Mouse (Mus musculus): ENCODE results near the gene Clip2. TPM values are rescaled to one million over a fixed set of nuclear protein-coding genes. Genes with fewer than 3 reads are reported as not detected.

Clip2 gene
- total and polyA plus RNA-seq, 3 experiments, result 0.28 to 0.53 (median 0.38) TPM

DNA sequence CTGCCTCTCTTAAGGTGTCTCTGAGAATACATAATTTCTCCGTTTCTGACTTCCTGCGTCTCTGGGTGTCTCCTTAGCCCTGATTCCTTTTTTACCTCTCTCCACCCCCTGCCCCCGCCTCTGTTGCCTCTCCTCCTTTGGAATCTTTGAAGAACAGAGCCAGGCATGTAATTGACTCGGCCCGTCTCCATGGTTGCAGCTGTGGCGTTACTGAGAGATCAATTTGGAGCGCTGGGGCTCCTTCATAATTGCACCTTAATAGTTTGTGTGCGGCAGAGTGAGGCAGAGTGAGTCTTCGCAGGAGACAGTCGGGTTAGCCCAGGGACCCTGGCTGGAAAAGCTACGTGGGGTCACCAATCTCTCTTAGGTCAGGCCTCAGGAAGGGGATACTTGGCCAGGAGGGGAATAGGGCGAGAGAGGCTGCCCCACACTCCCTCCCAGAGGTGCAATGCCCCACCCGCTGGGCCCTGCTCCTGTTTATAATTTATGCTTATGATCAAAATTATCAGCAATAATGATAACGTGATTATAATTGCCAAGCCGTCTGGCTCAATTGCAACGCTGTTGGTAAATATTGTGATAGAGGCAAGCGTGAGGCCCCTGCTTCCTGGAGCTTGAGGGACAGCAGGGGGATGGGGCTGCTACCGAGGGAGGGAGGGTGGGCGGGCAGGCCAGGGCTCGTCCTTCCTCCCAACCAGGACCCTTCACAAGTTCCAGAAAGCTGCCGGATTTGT lies 85.8 kb downstream of the Clip2 start:
- no peaks in the 10 kb centered on the region for H3K4me1 ChIP-seq (ENCODE audit: insufficient read depth, low read depth, low read length)
- H3K4me3 ChIP-seq (ENCODE audit: low read depth, low read length), result no peak overlapping the region

DNA sequence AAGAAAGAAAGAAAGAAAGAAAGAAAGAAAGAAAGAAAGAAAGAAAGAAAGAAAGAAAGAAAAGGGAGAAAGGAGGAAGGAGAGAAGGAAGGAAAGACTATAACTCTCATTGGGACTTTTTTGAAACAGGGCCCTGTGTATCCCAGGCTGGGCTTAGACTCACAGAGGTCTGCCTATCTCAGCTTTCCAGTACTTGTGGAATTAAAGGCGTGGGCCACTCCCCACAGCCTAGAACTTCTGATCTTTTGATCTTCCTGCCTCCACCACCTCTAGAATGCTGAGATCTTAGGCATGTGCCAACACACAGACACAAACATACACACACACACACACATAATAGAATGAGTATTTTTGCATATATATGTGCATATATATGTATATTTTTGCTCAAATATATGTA lies 87.0 kb downstream of the Clip2 start:
- no peak overlapping the region for H3K4me3 ChIP-seq (ENCODE audit: low read depth, low read length)
- peaks cover 11% of the 10 kb centered on the region; the same call in 1 of the 2 replicates for H3K27me3 ChIP-seq (ENCODE audit: insufficient read depth, low read length)
- H3K9me3 ChIP-seq (replicated peaks), result no peaks in the 10 kb centered on the region
- ATAC-seq (ENCODE audit: extremely low read depth, insufficient number of reproducible peaks, low FRiP score, poor library complexity, severe bottlenecking) (no peak), DNase-seq (ENCODE audit: low spot score) (no peak)
- no peak for TF ChIP-seq GATA2 (IDR thresholded peaks at IDR 0.05; ENCODE audit: borderline replicate concordance, low read depth, low read length)
- TF ChIP-seq POLR2AphosphoS5 (IDR thresholded peaks at IDR 0.05; ENCODE audit: insufficient replicate concordance, low read depth, low read length), result no peak
- TF ChIP-seq GATA1 (IDR thresholded peaks at IDR 0.05; ENCODE audit: borderline replicate concordance, low read length), result no peak
- TF ChIP-seq CTCF (IDR thresholded peaks at IDR 0.05; ENCODE audit: low read depth, low read length), result no peak
- no peak for TF ChIP-seq TAL1 (conservative IDR thresholded peaks at IDR 0.05; ENCODE audit: low read depth, low read length)
- H3K36me3 ChIP-seq (replicated peaks), result no peaks in the 10 kb centered on the region
- no peaks in the 10 kb centered on the region for H3K4me1 ChIP-seq (ENCODE audit: insufficient read depth, low read depth, low read length)

More for the DNA sequence above, 85.8 kb downstream of the Clip2 start:
- peaks cover 11% of the 10 kb centered on the region; the same call in 1 of the 2 replicates for H3K27me3 ChIP-seq (ENCODE audit: insufficient read depth, low read length)
- DNase-seq (ENCODE audit: low spot score) (no peak), ATAC-seq (ENCODE audit: extremely low read depth, insufficient number of reproducible peaks, low FRiP score, poor library complexity, severe bottlenecking) (no peak)
- H3K36me3 ChIP-seq (replicated peaks), result no peaks in the 10 kb centered on the region
- no peaks in the 10 kb centered on the region for H3K9me3 ChIP-seq (replicated peaks)
- TF ChIP-seq CTCF (IDR thresholded peaks at IDR 0.05; ENCODE audit: low read depth, low read length) (no peak), POLR2AphosphoS5 (IDR thresholded peaks at IDR 0.05; ENCODE audit: insufficient replicate concordance, low read depth, low read length) (no peak), GATA2 (IDR thresholded peaks at IDR 0.05; ENCODE audit: borderline replicate concordance, low read depth, low read length) (no peak), GATA1 (IDR thresholded peaks at IDR 0.05; ENCODE audit: borderline replicate concordance, low read length) (no peak), TAL1 (conservative IDR thresholded peaks at IDR 0.05; ENCODE audit: low read depth, low read length) (no peak)

DNA sequence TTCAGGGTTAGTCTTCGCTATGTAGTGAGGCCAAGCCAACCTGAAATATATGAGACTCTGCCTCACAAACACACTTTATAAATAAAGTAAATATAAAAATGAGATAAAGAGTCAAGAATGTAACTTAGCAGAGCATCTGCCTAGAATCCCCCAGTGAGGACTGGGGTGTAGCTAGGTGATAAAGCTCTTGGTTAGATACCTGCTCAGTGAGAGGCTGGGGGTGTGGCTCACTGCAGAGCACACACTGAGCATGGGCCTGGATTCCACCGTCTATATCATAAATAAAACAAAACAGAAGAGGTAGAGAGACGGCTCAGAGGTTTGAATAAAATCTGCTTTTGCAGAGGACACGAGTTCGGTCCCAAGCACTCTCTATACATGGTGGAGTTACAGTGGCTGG lies 88.0 kb downstream of the Clip2 start:
- Histone ChIP-seq H3K9me3 (replicated peaks) (no peaks in the 10 kb centered on the region), H3K4me3 (ENCODE audit: low read depth, low read length) (no peak overlapping the region), H3K36me3 (replicated peaks) (no peaks in the 10 kb centered on the region), H3K27me3 (ENCODE audit: insufficient read depth, low read length) (peaks cover 11% of the 10 kb centered on the region; the same call in 1 of the 2 replicates), H3K4me1 (ENCODE audit: insufficient read depth, low read depth, low read length) (no peaks in the 10 kb centered on the region)
- no peak for TF ChIP-seq TAL1 (conservative IDR thresholded peaks at IDR 0.05; ENCODE audit: low read depth, low read length)
- TF ChIP-seq POLR2AphosphoS5 (IDR thresholded peaks at IDR 0.05; ENCODE audit: insufficient replicate concordance, low read depth, low read length), result no peak
- TF ChIP-seq GATA2 (IDR thresholded peaks at IDR 0.05; ENCODE audit: borderline replicate concordance, low read depth, low read length), result no peak
- no peak for TF ChIP-seq CTCF (IDR thresholded peaks at IDR 0.05; ENCODE audit: low read depth, low read length)
- TF ChIP-seq GATA1 (IDR thresholded peaks at IDR 0.05; ENCODE audit: borderline replicate concordance, low read length), result no peak
- ATAC-seq (ENCODE audit: extremely low read depth, insufficient number of reproducible peaks, low FRiP score, poor library complexity, severe bottlenecking) (no peak), DNase-seq (ENCODE audit: low spot score) (no peak)

DNA sequence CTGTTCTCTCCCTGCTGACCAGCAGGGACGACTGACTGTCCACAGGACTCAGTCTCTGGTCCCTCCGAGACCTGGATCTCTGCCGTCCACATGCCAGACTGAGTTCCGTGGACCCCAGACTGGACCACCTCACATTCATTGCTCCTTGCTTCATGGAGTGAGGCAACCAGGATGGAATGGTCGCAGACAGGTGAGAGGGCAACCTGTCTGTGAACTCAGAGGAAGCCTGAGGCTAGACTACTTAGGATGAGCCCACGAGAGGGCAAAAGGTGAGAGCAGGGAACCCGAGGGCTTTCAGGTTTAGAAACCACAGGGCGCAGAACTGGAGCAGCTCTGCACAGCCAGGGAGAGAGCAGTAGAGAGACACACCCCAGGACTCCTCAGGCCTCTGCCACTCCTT lies 89.5 kb downstream of the Clip2 start:
- H3K36me3 ChIP-seq (replicated peaks), result no peaks in the 10 kb centered on the region
- DNase-seq (ENCODE audit: low spot score) (no peak), ATAC-seq (ENCODE audit: extremely low read depth, insufficient number of reproducible peaks, low FRiP score, poor library complexity, severe bottlenecking) (no peak)
- H3K4me1 ChIP-seq (ENCODE audit: insufficient read depth, low read depth, low read length), result no peaks in the 10 kb centered on the region
- H3K27me3 ChIP-seq (ENCODE audit: insufficient read depth, low read length), result peaks cover 7% of the 10 kb centered on the region; the same call in 1 of the 2 replicates
- H3K4me3 ChIP-seq (ENCODE audit: low read depth, low read length), result no peak overlapping the region
- TF ChIP-seq POLR2AphosphoS5 (IDR thresholded peaks at IDR 0.05; ENCODE audit: insufficient replicate concordance, low read depth, low read length), result no peak
- TF ChIP-seq CTCF (IDR thresholded peaks at IDR 0.05; ENCODE audit: low read depth, low read length), result no peak
- no peak for TF ChIP-seq TAL1 (conservative IDR thresholded peaks at IDR 0.05; ENCODE audit: low read depth, low read length)
- no peak for TF ChIP-seq GATA2 (IDR thresholded peaks at IDR 0.05; ENCODE audit: borderline replicate concordance, low read depth, low read length)
- TF ChIP-seq GATA1 (IDR thresholded peaks at IDR 0.05; ENCODE audit: borderline replicate concordance, low read length), result no peak
- H3K9me3 ChIP-seq (replicated peaks), result no peaks in the 10 kb centered on the region

DNA sequence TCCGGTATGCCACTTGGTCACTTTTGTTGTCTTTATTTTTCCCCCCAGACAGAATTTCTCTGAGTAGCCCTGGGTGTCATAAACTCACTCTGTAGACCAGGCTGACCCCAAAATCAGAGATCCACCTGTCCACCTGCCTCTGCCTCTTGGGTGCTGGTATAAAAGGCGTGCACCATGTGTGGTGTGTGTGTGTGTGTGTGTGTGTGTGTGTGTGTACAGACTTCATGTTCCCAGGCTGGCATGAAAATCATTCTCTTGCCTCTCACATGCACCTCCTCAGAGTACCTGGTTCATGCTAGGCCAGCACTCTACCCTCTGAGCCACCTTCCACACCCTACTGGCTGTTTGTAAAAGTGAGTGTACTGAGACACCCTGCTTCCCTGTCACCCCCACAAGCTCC lies 89.9 kb downstream of the Clip2 start:
- no peak for TF ChIP-seq TAL1 (conservative IDR thresholded peaks at IDR 0.05; ENCODE audit: low read depth, low read length)
- no peak for TF ChIP-seq GATA1 (IDR thresholded peaks at IDR 0.05; ENCODE audit: borderline replicate concordance, low read length)
- no peak for TF ChIP-seq POLR2AphosphoS5 (IDR thresholded peaks at IDR 0.05; ENCODE audit: insufficient replicate concordance, low read depth, low read length)
- TF ChIP-seq CTCF (IDR thresholded peaks at IDR 0.05; ENCODE audit: low read depth, low read length), result no peak
- TF ChIP-seq GATA2 (IDR thresholded peaks at IDR 0.05; ENCODE audit: borderline replicate concordance, low read depth, low read length), result no peak
- DNase-seq (ENCODE audit: low spot score), result no peak
- H3K9me3 ChIP-seq (replicated peaks), result no peaks in the 10 kb centered on the region
- H3K4me1 ChIP-seq (ENCODE audit: insufficient read depth, low read depth, low read length), result no peaks in the 10 kb centered on the region
- H3K36me3 ChIP-seq (replicated peaks), result no peaks in the 10 kb centered on the region
- no peak for ATAC-seq (ENCODE audit: extremely low read depth, insufficient number of reproducible peaks, low FRiP score, poor library complexity, severe bottlenecking)
- peaks cover 7% of the 10 kb centered on the region; the same call in 1 of the 2 replicates for H3K27me3 ChIP-seq (ENCODE audit: insufficient read depth, low read length)
- H3K4me3 ChIP-seq (ENCODE audit: low read depth, low read length), result no peak overlapping the region

DNA sequence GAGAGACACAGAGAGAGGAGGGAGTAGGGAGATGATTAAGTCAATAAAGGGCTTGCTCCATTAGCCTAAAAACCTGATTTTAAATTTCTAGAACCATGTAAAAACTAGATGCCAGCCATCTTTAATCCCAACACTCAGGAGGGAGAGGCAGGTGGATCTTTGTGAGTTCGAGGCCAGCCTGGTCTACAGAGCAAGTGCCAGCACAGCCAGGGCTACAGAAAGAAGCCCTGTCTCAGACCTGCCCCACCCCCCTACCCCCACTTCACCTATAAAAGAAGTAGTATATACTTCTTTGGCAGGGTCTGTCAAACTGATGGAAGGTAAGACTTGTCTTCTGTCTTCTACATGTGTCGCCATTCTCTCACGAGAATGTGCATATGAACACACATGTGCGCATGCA lies 91.7 kb downstream of the Clip2 start:
- H3K9me3 ChIP-seq (replicated peaks), result no peaks in the 10 kb centered on the region
- H3K4me1 ChIP-seq (ENCODE audit: insufficient read depth, low read depth, low read length), result no peaks in the 10 kb centered on the region
- H3K27me3 ChIP-seq (ENCODE audit: insufficient read depth, low read length), result peaks cover 2% of the 10 kb centered on the region; the same call in 1 of the 2 replicates
- ATAC-seq (ENCODE audit: extremely low read depth, insufficient number of reproducible peaks, low FRiP score, poor library complexity, severe bottlenecking) (no peak), DNase-seq (ENCODE audit: low spot score) (no peak)
- H3K36me3 ChIP-seq (replicated peaks), result no peaks in the 10 kb centered on the region
- no peak for TF ChIP-seq CTCF (IDR thresholded peaks at IDR 0.05; ENCODE audit: low read depth, low read length)
- TF ChIP-seq GATA1 (IDR thresholded peaks at IDR 0.05; ENCODE audit: borderline replicate concordance, low read length), result no peak
- TF ChIP-seq POLR2AphosphoS5 (IDR thresholded peaks at IDR 0.05; ENCODE audit: insufficient replicate concordance, low read depth, low read length), result no peak
- no peak for TF ChIP-seq TAL1 (conservative IDR thresholded peaks at IDR 0.05; ENCODE audit: low read depth, low read length)
- no peak for TF ChIP-seq GATA2 (IDR thresholded peaks at IDR 0.05; ENCODE audit: borderline replicate concordance, low read depth, low read length)
- H3K4me3 ChIP-seq (ENCODE audit: low read depth, low read length), result no peak overlapping the region

Measured in G1E (cell line).